In the genomic region with DNA sequence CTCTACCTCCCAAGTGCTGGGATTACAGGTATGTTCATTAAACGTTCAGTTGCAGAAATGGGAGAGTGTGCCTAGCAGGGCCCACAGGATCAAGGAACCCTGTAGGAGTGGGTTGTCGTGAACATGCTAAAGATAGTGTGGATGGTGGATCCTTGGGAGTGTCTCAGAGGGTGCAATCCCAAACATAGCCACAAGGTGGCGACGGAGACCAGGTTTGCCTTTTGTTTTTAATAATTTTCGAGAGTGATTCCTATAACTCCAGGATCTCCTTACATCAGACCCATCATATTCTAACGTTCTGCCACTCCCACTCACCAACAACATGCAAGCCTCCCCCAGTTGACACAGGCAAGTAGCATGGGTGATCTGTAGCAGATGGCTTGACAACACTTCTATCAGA, we compare ENCODE assay signal across 8 mouse cellular contexts. TPM values are rescaled to one million over a fixed set of nuclear protein-coding genes. Genes with fewer than 3 reads are reported as not detected.
DNase-seq lines count a peak whose midpoint lies in the region; ATAC-seq lines count a peak whose summit lies in the region.

No protein-coding gene starts in this region.

- no peaks in the 10 kb centered on the region for H3K9me3 ChIP-seq in forebrain, embryonic 14.5 days (replicated peaks; ENCODE audit: control insufficient read depth, low read length)
- no peaks in the 10 kb centered on the region for H3K9me3 ChIP-seq in hindbrain, embryonic 15.5 days

- H3K9ac ChIP-seq in forebrain, embryonic 14.5 days (ENCODE audit: low read length), result no peak overlapping the region
- H3K9ac ChIP-seq in hindbrain, embryonic 15.5 days, result no peak overlapping the region

- ATAC-seq in cerebellum, adult (ENCODE audit: insufficient number of reproducible peaks, low FRiP score, low TSS enrichment), result peak; percentile 32; the same call in 1 of the 2 replicates
- peak; percentile 55; the same call in 1 of the 2 replicates for ATAC-seq in forebrain, embryonic 14.5 days
- peak; percentile 66; the same call in 1 of the 2 replicates for ATAC-seq in hindbrain, embryonic 15.5 days (ENCODE audit: low FRiP score, low read depth)

- WGBS in forebrain, embryonic 14.5 days, result 5% methylated on average over 6 of the region's 6 CpGs
- 4% methylated on average over 6 of the region's 6 CpGs for WGBS in hindbrain, embryonic 15.5 days

- no peaks in the 10 kb centered on the region for H3K27me3 ChIP-seq in forebrain, embryonic 14.5 days (replicated peaks; ENCODE audit: control insufficient read depth, insufficient read depth, low read length)
- no peaks in the 10 kb centered on the region for H3K27me3 ChIP-seq in hindbrain, embryonic 15.5 days

- H3K4me3 ChIP-seq in forebrain, embryonic 14.5 days (ENCODE audit: low read depth, low read length), result no peak overlapping the region
- no peak overlapping the region for H3K4me3 ChIP-seq in hindbrain, embryonic 15.5 days

- H3K4me1 ChIP-seq in forebrain, embryonic 14.5 days (ENCODE audit: control insufficient read depth, insufficient read depth, low read length), result no peaks in the 10 kb centered on the region
- H3K4me1 ChIP-seq in hindbrain, embryonic 15.5 days (replicated peaks), result peaks cover 2% of the 10 kb centered on the region; the same call in 1 of the 2 replicates

- DNase-seq in heart, adult 11 months, result peak; percentile 97
- no peak for DNase-seq in heart, postnatal 25 days (ENCODE audit: low spot score)
- peak; percentile 83 for DNase-seq in forebrain, embryonic 14.5 days (ENCODE audit: low spot score)
- peak; percentile 46 to 99 for DNase-seq in left cerebral cortex, adult 8-10 months (ENCODE audit: low spot score in 2 of 2)
- DNase-seq in mesoderm, embryonic 11.5 days (ENCODE audit: low read depth, low spot score), result peak; percentile 79
- DNase-seq in right cerebral cortex, postnatal 25 days, result peak; percentile 78

- H3K4me2 ChIP-seq in forebrain, embryonic 14.5 days (ENCODE audit: low read length), result no peak overlapping the region
- H3K4me2 ChIP-seq in hindbrain, embryonic 15.5 days, result no peak overlapping the region

- no peak overlapping the region for H3K27ac ChIP-seq in forebrain, embryonic 14.5 days (ENCODE audit: low read depth, low read length)
- no peak overlapping the region for H3K27ac ChIP-seq in hindbrain, embryonic 15.5 days (replicated peaks)

- intact Hi-C loops in heart, postnatal 25 days (cut with DNase I), result loop anchor here (2.0 to 5.0 kb wide), 3 partner anchors 118 to 217 kb away; no protein-coding TSS in a partner anchor

- H3K36me3 ChIP-seq in forebrain, embryonic 14.5 days (ENCODE audit: control insufficient read depth, insufficient read depth, low read length), result no peaks in the 10 kb centered on the region
- H3K36me3 ChIP-seq in hindbrain, embryonic 15.5 days, result no peaks in the 10 kb centered on the region

RNA-seq across cellular contexts. Expression of a gene that starts 15.7 kb away (rescaled TPM):
- 10 to 100 TPM; 79.7 to 91.8 TPM for total RNA-seq in heart, postnatal 25 days (2021)
- 15.3 and 19.6 TPM in 2 replicates for polyA plus RNA-seq in forebrain, embryonic 14.5 days (2014; fragmentation: Nextera tagmentation; extraction: Ambion mirVana)
- polyA plus RNA-seq in hindbrain, embryonic 15.5 days (2015; fragmentation: Nextera tagmentation; extraction: Ambion mirVana), result 10.8 and 12.7 TPM in 2 replicates
- 100 to 1,000 TPM in 1 of 4 experiments, 10 to 100 TPM in 3; 91.7 to 106 (median 98.0) TPM for total RNA-seq in left cerebral cortex, adult 8-10 months (2022)
